Mouse (Mus musculus) left cerebral cortex, postnatal 4 days (tissue): Measurements from ENCODE around the gene Mettl9. TPM values are rescaled to one million over a fixed set of nuclear protein-coding genes. Genes with fewer than 3 reads are reported as not detected.

Source experiments
- DNase-seq: peaks from one replicate; pipeline ENCODE4 v3.0.0-alpha.2; 2022
- intact Hi-C: fragments of 180-260 bp; cut with DNase I; formaldehyde crosslinking; loops from one replicate; pipeline ENCODE4 v1.15.1; 2025
- total RNA-seq, 2 experiments: library from RNA; stranded (reverse); gene quantifications; 2 replicates each; pipeline ENCODE4 v1.2.3; 2021

Mettl9 gene
- total RNA-seq, 2 experiments from 2014 or later, result 113 to 139 TPM

DNA sequence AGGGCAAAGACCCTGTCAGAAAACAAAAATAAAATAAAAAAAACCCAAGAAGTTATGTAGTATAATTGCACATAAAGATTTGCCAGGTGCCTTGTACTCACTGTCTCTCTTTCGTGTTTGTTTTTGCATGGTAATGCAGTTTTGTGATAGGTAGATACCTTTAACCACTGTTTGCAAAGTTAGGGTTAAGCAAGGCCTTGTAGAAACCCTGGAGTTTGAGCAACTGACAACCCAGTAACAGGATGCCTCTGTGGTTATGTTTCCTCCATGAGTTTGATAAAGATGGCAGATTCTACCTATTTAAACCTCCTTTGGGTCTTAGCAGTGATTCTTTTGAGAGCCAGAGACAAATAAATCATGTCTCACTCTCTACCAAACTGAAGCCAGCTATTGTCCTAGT lies 9.3 kb downstream of the Mettl9 start:
- DNase-seq, result no peak
- intact Hi-C loops, result no loop called here

DNA sequence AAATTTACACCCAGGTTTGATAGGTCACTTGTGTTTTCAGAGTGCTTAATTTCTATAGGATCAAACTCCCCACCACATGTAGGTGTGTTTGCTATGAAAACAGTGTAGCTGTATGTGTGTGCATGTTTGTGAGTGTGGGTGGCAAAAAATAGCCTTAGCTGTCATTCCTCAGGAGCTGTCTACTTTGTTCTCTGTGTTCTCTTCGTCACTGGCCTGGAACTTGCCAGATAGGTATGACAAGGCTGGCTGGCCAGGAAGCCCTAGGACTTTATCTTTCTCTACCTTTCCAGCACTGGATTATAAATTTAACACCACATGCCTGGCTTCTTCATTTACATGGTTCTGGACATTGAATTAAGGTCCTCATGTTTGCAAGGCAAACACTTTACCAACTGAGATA lies 10.0 kb downstream of the Mettl9 start:
- DNase-seq, result no peak
- intact Hi-C loops, result no loop called here

DNA sequence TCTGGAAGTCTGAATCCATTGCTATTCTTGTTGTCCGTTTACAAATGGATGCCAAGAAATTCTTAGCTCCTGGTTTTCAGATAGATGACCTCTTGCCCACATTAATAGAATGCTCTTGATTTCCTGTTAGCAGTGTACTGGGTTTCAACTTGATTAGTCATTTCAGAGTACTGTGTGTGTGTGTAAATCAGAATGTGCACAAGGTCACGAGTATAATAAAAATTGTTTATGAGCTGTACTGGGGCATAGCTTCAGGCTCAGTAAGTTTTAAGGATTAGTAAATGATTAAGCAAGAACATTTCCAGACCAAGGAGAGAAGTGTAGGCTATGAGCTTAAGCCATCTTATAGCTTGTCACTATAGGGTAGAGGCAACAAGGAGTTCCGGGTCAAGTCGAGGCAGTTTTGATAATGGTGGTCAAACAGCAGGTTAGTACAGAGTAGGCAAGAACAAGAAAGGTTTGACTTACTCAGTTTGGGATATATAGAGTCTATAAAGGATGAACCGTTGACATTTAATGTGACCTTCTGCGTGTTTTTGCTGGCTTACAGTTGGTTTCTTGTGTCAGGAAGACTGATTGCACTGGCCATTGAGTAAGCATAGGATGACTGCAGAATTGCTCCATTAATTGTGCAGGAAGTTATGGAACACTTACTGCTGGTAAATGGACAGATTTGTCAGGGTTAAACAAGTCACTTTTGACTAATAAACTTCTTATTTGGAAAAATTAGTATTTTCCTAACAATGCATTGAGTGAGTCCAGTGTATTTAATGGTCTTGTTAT lies 11.6 kb downstream of the Mettl9 start:
- DNase-seq, result no peak
- intact Hi-C loops, result no loop called here

DNA sequence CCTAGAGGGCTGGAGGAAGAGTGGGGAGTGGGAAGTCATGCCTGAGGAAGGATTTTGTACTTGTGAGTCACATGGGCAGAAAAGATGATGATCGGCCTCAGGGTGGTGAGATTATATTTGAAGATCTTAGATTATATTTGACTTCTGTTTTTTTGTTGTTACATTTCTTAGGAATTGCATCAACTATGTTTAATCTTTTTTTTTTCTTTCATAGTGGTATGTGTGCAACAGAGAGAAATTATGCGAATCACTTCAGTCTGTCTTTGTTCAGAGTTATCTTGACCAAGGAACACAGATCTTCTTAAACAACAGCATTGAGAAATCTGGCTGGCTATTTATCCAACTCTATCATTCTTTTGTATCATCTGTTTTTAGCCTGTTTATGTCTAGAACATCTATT lies 13.4 kb downstream of the Mettl9 start:
- intact Hi-C loops, result no loop called here
- no peak for DNase-seq

- intact Hi-C loops, result no loop called here
- no peak for DNase-seq
These were observed 18.8 kb downstream of the Mettl9 start for GRCm38 (mm10) chr7:121053071-121053470.

DNA sequence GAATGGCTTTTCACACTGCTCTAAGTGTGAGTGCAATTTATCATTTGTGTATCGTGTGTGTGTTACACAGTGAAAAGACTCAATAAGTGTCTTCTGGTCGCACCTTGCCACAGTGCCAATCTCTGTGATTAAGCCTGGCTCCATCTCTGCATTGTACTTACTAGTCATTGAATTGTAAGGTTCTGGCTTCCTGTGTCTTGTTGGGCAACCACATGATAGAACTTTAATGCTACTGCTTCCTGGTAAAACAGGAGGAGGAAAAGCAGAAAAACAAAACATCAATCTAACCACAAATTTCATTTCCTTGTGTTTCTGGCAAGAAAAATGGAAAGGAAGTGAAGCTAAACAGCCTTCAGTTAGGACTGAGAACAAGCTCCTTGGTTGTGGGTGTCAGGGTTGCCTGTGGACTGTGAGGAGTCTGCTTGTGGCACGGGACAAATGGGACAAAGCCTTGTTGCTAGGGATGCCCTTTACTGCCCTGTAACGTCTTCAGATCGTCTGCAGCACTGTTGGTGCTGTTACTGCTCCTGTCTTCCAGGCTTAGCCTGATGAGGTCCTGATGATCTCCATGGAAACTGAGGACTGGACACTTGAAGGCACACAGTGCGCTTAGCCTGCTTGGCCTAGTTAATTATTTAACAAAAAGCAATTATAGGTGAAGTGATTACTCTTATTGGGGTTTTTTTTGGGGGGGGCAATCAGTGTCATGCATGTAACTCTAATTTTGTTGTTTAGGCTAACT lies 25.4 kb downstream of the Mettl9 start:
- intact Hi-C loops, result loop anchor here (5.0 kb wide), 1 partner anchor 122 kb away; no protein-coding TSS in a partner anchor
- DNase-seq, result no peak

DNA sequence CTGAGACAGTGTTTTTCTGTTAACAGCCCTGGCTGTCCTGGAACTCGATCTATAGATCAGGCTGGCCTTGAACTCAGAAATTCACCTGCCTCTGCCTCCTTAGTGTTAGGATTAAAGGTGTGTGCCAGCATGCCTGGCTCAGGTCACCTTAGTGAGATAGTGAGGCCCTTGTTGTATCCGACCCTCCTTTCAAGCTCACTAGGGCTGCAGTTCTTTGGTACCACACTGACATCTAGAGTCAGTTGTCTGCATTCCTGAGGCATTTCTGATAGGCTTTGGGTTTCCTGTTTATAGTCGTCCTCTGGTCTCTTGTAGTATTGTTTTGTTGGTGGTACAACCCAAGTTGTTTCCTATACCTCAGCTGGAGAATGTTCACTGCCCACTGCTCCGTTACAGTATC lies 30.1 kb downstream of the Mettl9 start:
- intact Hi-C loops, result loop anchor here (5.0 kb wide), 1 partner anchor 127 kb away; no protein-coding TSS in a partner anchor
- no peak for DNase-seq

DNA sequence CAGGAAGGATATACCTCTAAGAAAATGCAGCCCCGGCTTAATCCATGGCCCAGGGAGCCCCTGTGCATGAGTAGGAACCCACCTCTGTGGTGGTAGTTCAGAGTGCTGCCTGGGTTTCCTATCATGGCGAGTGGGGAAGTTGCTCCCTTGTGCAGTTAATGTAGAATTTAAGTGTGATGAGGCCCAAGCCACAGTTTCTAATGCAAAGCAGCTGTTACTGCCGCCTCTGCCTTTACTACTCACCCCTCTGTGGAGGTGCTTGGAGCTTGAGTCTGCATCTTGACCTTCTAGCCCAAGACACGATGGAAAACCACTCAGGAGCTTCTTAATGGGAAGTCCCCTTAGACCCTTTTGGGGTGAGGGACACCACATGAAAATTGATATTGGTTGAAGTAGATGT lies 37.0 kb downstream of the Mettl9 start:
- intact Hi-C loops, result no loop called here

GRCm38 (mm10) chr7:121072506-121072905 lies 38.3 kb downstream of the Mettl9 start:
- DNase-seq, result no peak
- intact Hi-C loops, result no loop called here

More for the DNA sequence above, 37.0 kb downstream of the Mettl9 start:
- no peak for DNase-seq

DNA sequence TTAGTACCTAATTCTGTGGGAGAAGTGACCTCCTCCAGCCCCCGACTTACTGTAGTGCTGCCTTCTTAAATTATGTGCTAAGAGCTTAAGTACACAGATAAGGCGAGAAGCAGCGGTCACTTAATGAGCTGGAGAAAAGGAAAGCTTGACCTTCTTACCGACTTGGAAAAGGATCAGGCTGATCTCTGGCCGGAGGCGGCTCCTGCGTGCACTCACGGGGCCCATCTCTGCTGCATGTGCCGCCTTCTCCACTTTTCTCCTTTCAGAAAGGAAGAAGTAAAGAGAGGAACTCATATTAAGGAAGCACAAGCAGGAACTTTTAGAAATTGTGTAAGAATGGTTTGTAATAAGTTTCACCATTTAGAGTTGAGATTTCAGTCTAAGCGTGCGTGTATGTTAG lies 40.0 kb downstream of the Mettl9 start, which contains the start of gene Igsf6:
Gene Igsf6, minus strand, starts transcription at position 292 of the 400 bp plus-strand sequence.
- intact Hi-C loops, result no loop called here
- no peak for DNase-seq

DNA sequence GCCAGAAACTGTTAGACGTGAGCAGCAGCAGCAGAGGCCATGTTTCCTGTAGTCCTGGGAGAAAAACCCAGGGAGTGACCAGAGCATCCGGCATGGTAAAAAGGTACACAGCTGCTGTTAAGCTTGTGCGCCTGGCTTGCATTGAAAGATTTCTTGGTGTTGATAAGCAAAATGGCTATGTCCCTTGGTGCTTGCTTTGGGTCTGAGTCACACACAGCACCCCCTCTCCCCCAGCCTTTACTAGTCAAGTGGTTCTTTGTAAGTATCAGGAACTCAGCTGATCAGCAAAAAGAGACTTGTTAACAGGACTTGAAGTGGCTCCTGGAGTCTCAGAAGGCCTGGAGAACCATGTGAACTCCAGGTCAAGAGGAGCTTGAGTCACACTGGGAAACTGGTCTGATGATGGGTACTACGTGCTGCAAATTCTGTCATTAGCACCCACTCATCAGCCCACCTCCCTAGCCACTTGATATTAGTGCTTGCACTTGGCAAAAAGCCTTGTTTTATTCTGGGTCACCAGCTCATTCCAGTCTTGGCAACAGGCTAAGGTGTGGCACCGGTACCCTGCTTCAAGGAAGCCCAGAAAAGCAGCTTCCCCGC lies 40.7 kb downstream of the Mettl9 start:
- intact Hi-C loops, result loop anchor here (5.0 kb wide), 1 partner anchor 47 kb away; no protein-coding TSS in a partner anchor
- DNase-seq, result no peak

- DNase-seq, result no peak
- intact Hi-C loops, result loop anchor here (5.0 kb wide), 1 partner anchor 47 kb away; no protein-coding TSS in a partner anchor
These were observed 41.2 kb downstream of the Mettl9 start for GRCm38 (mm10) chr7:121075416-121075815.

- no peak for DNase-seq
- intact Hi-C loops, result loop anchor here (5.0 kb wide), 1 partner anchor 45 kb away; no protein-coding TSS in a partner anchor
These were observed 43.1 kb downstream of the Mettl9 start for GRCm38 (mm10) chr7:121077311-121077710.

GRCm38 (mm10) chr7:121077829-121078228 lies 43.6 kb downstream of the Mettl9 start:
- intact Hi-C loops, result loop anchor here (5.0 kb wide), 1 partner anchor 44 kb away; no protein-coding TSS in a partner anchor
- peak; percentile 57 for DNase-seq

GRCm38 (mm10) chr7:121081350-121081749 lies 47.1 kb downstream of the Mettl9 start, which contains the start of gene Otoa:
TSS of gene Otoa (plus strand) at chr7:121081650.
- intact Hi-C loops, result loop anchor here (10.0 kb wide), 1 partner anchor 553 kb away; no protein-coding TSS in a partner anchor

GRCm38 (mm10) chr7:121081816-121082215 lies 47.6 kb downstream of the Mettl9 start:
- intact Hi-C loops, result loop anchor here (10.0 kb wide), 1 partner anchor 553 kb away; no protein-coding TSS in a partner anchor
- no peak for DNase-seq

More at GRCm38 (mm10) chr7:121081350-121081749, 47.1 kb downstream of the Mettl9 start, which contains the start of gene Otoa:
- DNase-seq, result no peak

DNA sequence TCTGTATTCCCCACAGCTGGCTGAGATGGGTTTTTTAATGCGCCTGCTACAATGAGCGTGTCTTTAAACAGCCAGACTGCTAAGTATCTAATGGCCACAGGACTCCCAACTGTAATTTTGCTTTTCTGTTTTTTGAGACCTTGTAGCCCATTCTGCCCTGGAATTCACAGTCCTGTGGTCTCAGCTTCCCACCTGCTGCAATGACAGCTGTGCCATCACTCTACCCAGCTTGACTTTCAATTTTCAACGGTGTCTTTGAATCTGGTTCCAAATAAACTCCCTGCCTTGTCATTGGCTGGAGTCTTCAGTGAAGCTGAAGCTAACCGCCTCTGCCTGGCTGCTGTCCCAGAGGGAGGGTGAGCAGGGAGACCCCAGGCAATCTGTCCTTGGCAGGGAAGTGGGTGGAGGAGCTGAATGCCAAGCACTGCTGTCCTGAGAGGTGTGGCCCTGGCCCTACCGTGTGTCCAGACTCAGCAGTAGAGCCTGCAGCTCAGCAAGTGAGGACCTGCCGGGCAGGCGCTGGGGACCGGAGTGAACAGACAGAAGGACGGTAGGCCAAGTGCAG lies 48.8 kb downstream of the Mettl9 start:
- intact Hi-C loops, result loop anchor here (10.0 kb wide), 1 partner anchor 552 kb away; no protein-coding TSS in a partner anchor
- DNase-seq, result peak; percentile 92

- intact Hi-C loops, result loop anchor here (10.0 kb wide), 1 partner anchor 550 kb away; no protein-coding TSS in a partner anchor
- DNase-seq, result peak; percentile 48
These were observed 50.7 kb downstream of the Mettl9 start for GRCm38 (mm10) chr7:121084840-121085453.

DNA sequence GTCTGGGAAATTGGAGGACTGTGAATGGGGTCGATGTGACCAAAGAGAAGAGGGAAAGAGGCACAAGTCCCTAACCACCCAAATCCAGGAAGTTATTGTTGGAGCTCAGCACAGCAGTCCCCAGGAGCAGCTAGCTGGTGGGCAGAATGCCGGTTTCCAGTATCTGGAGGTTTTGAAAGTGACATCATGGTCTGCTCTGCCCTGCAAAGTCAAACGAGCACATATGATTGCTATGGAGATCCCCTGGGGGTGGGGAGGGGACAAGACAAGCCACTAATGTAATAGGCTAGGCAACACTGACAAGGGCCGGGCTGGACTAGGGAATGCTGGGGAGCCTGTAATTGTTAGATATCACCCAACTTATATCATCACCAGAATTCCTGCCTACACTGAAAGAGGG lies 51.3 kb downstream of the Mettl9 start:
- intact Hi-C loops, result loop anchor here (10.0 kb wide), 1 partner anchor 549 kb away; no protein-coding TSS in a partner anchor
- peak; percentile 48 for DNase-seq

- DNase-seq, result no peak
- intact Hi-C loops, result loop anchor here (10.0 kb wide), 1 partner anchor 546 kb away; no protein-coding TSS in a partner anchor
These were observed 54.5 kb downstream of the Mettl9 start for GRCm38 (mm10) chr7:121088745-121089144.
